Mouse (Mus musculus) forebrain, embryonic 14.5 days (tissue): Measurements from ENCODE around the gene Asrgl1. TPM values are rescaled to one million over a fixed set of nuclear protein-coding genes. Genes with fewer than 3 reads are reported as not detected.
"Not testable (repeated sequence)": the region's sequence is repeated elsewhere in the genome, so short reads cannot be mapped to it uniquely, and the experiment has no call there.

Experiments
- ATAC-seq: fragments of 200-750 bp; cut with Nextera tagmentation; 2 replicates; pipeline ENCODE4 v1.8.0; 2017; ENCODE audit warnings: mild to moderate bottlenecking, moderate library complexity
- DNase-seq: peaks from one replicate; pipeline ENCODE4 v3.0.0-alpha.2; 2015; ENCODE audit warnings: low spot score
- H3K27ac ChIP-seq: fragments of 300-500 bp; sonication (generic); 2 replicates; pipeline ENCODE4 v1.5.1; 2014; ENCODE audit warnings: low read depth, mild to moderate bottlenecking, control low read depth, low read length, moderate library complexity
- H3K27me3 ChIP-seq: fragments of 300-500 bp; sonication (generic); replicated peaks from 2 replicates; pipeline ENCODE4 v1.6.1; 2014; ENCODE audit warnings: low read length, control low read depth, mixed read lengths; ENCODE audit not compliant: control insufficient read depth, insufficient read depth
- H3K36me3 ChIP-seq: fragments of 300-500 bp; sonication (generic); 2 replicates; pipeline ENCODE4 v1.6.1; 2014; ENCODE audit warnings: low read length, control low read depth; ENCODE audit not compliant: control insufficient read depth, insufficient read depth
- H3K4me1 ChIP-seq: fragments of 300-500 bp; sonication (generic); 2 replicates; pipeline ENCODE4 v1.6.1; 2014; ENCODE audit warnings: antibody characterized with exemption, low read length, control low read depth; ENCODE audit not compliant: control insufficient read depth, insufficient read depth
- H3K4me2 ChIP-seq: fragments of 300-500 bp; sonication (generic); 2 replicates; pipeline ENCODE4 v1.6.1; 2014; ENCODE audit warnings: mild to moderate bottlenecking, control low read depth, low read length
- H3K4me3 ChIP-seq: fragments of 300-500 bp; sonication (generic); 2 replicates; pipeline ENCODE4 v1.5.1; 2014; ENCODE audit warnings: low read depth, low read length, control low read depth
- H3K9ac ChIP-seq: fragments of 300-500 bp; sonication (generic); 2 replicates; pipeline ENCODE4 v1.6.1; 2014; ENCODE audit warnings: mild to moderate bottlenecking, low read length, control low read depth, moderate library complexity
- H3K9me3 ChIP-seq: fragments of 300-500 bp; sonication (generic); replicated peaks from 2 replicates; pipeline ENCODE4 v1.6.1; 2016; ENCODE audit warnings: low read length, control low read depth, mixed read lengths; ENCODE audit not compliant: control insufficient read depth
- WGBS: fragments of 180-500 bp; shearing (Covaris S2); extraction: QIAGEN DNeasy Blood & Tissue Kit; methylation state at CpG from one replicate; pipeline ENCODE4 v1.1.7; 2014; 5-methylcytosine and 5-hydroxymethylcytosine counted together
- polyA plus RNA-seq: library from polyadenylated mRNA; unstranded; fragments of >200 nt; fragmentation: Nextera tagmentation; extraction: Ambion mirVana; gene quantifications from 2 replicates; pipeline ENCODE4 v1.2.1, GENCODE M21; 2014

The Asrgl1 gene
- 24.4 and 38.6 TPM in 2 replicates for polyA plus RNA-seq

- no peaks in the 10 kb centered on the region for H3K9me3 ChIP-seq
- H3K4me2 ChIP-seq = peak within 1 kb of the TSS; percentile 79
- no peaks in the 10 kb centered on the region; the same call in 1 of the 2 replicates for H3K4me1 ChIP-seq
- H3K27me3 ChIP-seq = no peaks in the 10 kb centered on the region
- peak within 1 kb of the TSS; percentile 67 for H3K4me3 ChIP-seq
- H3K27ac ChIP-seq = no peak within 1 kb of the TSS; the same call in 1 of the 2 replicates
- DNase-seq = peak; percentile 96
- 12% methylated on average over 31 of the region's 31 CpGs for WGBS
- no peaks in the 10 kb centered on the region for H3K36me3 ChIP-seq
- peak; percentile 98 for ATAC-seq
- H3K9ac ChIP-seq = peak within 1 kb of the TSS; percentile 74
Measured at GRCm38 (mm10) chr19:9135512-9136331, at the start of gene Asrgl1. TSS of gene Asrgl1 (minus strand) at chr19:9135636.

DNA sequence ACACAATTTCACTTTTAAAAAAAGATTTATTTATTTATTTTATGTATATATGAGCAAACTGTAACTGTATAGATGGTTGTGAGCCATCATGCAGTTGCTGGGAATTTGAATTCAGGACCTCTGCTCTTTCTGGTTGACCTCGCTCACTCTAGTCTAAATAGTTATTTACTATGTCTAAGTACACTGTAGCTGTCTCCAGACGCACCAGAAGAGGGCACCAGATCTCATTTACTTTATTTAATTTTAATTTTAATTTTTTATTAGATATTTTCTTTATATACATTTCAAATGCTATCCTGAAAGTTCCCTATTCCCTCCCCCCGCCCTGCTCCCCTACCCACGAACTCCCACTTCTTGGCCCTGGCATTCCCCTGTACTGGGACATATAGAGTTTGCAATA lies 10.8 kb upstream of the Asrgl1 start:
- Histone ChIP-seq H3K4me2 (no peak overlapping the region), H3K9me3 (no peaks in the 10 kb centered on the region), H3K27me3 (no peaks in the 10 kb centered on the region), H3K27ac (no peak overlapping the region), H3K36me3 (no peaks in the 10 kb centered on the region), H3K4me1 (no peaks in the 10 kb centered on the region), H3K9ac (no peak overlapping the region), H3K4me3 (no peak overlapping the region)
- DNase-seq (no peak), ATAC-seq (no peak)
- WGBS = 78% methylated on average over 4 of the region's 4 CpGs

GRCm38 (mm10) chr19:9143639-9144125 lies 8.2 kb upstream of the Asrgl1 start:
- H3K4me1 ChIP-seq = no peaks in the 10 kb centered on the region
- H3K9me3 ChIP-seq = no peaks in the 10 kb centered on the region
- DNase-seq = peak; percentile 64
- ATAC-seq = peak; percentile 89
- H3K27ac ChIP-seq = peak overlapping the region; percentile 33; the same call in 1 of the 2 replicates
- H3K4me3 ChIP-seq = no peak overlapping the region
- no peaks in the 10 kb centered on the region for H3K27me3 ChIP-seq
- no peak overlapping the region for H3K9ac ChIP-seq
- H3K4me2 ChIP-seq = no peak overlapping the region
- H3K36me3 ChIP-seq = no peaks in the 10 kb centered on the region

- ATAC-seq = peak; percentile 67
- H3K9me3 ChIP-seq = no peaks in the 10 kb centered on the region
- H3K4me1 ChIP-seq = no peaks in the 10 kb centered on the region
- WGBS = 43% methylated on average over 2 of the region's 2 CpGs
- H3K9ac ChIP-seq = no peak overlapping the region
- H3K36me3 ChIP-seq = no peaks in the 10 kb centered on the region
- no peak overlapping the region for H3K4me3 ChIP-seq
- peak overlapping the region; percentile 10; the same call in 1 of the 2 replicates for H3K27ac ChIP-seq
- H3K4me2 ChIP-seq = no peak overlapping the region
- no peaks in the 10 kb centered on the region for H3K27me3 ChIP-seq
- peak; percentile 26 for DNase-seq
Measured at GRCm38 (mm10) chr19:9143230-9143629, 7.8 kb upstream of the Asrgl1 start.

GRCm38 (mm10) chr19:9140361-9140760 lies 4.9 kb upstream of the Asrgl1 start:
- 73% methylated on average over 1 of the region's 1 CpGs for WGBS
- H3K36me3 ChIP-seq, H3K27ac ChIP-seq, H3K4me3 ChIP-seq, H3K4me2 ChIP-seq, H3K9me3 ChIP-seq, H3K4me1 ChIP-seq, ATAC-seq, H3K27me3 ChIP-seq, DNase-seq, H3K9ac ChIP-seq: not testable (repeated sequence)

DNA sequence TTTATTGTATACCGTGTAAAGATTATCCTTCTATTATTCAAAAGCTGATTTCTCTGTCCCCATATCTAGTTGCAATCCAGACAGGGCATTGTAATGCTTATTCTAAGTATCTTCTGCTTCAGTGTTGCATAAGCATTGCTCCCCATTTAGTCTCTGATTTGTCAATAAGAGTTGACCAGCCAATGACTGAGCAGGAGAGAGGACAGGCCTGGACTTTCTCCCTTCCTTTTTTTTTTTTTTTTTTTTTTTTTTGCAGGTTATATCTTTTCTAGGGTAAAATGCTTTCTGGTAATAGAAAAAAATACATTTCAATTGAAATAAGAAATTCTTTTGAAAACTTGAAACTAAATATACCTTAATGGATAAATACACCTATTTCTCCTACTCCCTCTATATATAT lies 1.7 kb upstream of the Asrgl1 start:
- Histone ChIP-seq H3K4me1 (no peaks in the 10 kb centered on the region; the same call in 1 of the 2 replicates), H3K4me2 (no peak overlapping the region), H3K27me3 (no peaks in the 10 kb centered on the region), H3K36me3 (no peaks in the 10 kb centered on the region), H3K4me3 (no peak overlapping the region), H3K27ac (no peak overlapping the region), H3K9ac (no peak overlapping the region), H3K9me3 (no peaks in the 10 kb centered on the region)
- 91% methylated on average over 1 of the region's 1 CpGs for WGBS
- no peak for ATAC-seq
- no peak for DNase-seq

DNA sequence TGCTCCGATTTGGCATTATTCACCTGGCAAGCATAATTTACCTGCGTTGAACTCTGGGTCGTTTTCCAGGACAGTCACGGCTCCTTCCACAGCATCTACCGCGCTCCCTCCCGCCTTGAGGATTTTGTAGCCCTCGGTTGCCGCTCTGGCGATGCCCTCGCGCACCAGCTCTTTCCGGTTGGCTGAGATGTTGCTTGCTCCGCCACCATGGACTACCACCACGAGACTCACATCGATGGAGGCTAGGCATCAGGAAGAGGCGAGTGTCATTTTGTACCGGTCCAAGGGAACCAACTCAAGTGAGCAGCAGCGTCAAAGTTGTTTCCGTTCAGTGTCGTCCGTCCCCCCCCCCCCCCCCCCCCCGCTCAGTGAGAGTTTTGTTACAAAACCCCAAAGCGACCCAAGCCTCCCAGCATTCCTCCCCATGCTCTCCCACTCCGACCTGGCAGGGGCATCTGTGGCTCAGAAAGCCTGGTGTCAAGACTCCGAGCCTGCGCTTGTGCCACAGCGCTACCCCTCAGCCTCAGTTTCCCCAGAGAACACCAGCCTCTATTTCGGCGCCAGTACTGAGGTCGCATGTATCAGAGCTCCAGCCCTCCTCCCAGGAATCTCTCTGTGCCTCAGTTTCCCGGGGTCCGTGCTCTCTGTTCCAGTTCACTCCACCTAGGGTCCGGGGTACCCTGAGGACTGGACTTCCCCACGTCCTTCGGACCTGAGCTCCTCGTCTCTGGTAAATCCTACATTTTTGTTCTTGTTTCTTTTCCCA lies 507 bp downstream of the Asrgl1 start:
- Histone ChIP-seq H3K4me2 (peak overlapping the region; percentile 79), H3K9me3 (no peaks in the 10 kb centered on the region), H3K4me3 (peak overlapping the region; percentile 67), H3K4me1 (no peaks in the 10 kb centered on the region; the same call in 1 of the 2 replicates), H3K27ac (no peak overlapping the region; the same call in 1 of the 2 replicates), H3K27me3 (no peaks in the 10 kb centered on the region), H3K9ac (peak overlapping the region; percentile 74), H3K36me3 (no peaks in the 10 kb centered on the region)
- ATAC-seq (peak; percentile 76), DNase-seq (peak; percentile 45)
- 2% methylated on average over 35 of the region's 37 CpGs for WGBS

GRCm38 (mm10) chr19:9129996-9130395 lies 5.4 kb downstream of the Asrgl1 start:
- 97% methylated on average over 1 of the region's 1 CpGs for WGBS
- Histone ChIP-seq H3K4me1 (no peaks in the 10 kb centered on the region; the same call in 1 of the 2 replicates), H3K4me3 (no peak overlapping the region), H3K9me3 (no peaks in the 10 kb centered on the region), H3K9ac (no peak overlapping the region), H3K4me2 (no peak overlapping the region), H3K27me3 (no peaks in the 10 kb centered on the region), H3K27ac (no peak overlapping the region), H3K36me3 (0 out of 2 replicates have a peak, but pooled peaks cover 7% of the 10 kb centered on the region)
- ATAC-seq (no peak), DNase-seq (no peak)
